Mouse (Mus musculus) hindbrain, embryonic 12.5 days (tissue): ENCODE results near the gene Apoc1. TPM values are rescaled to one million over a fixed set of nuclear protein-coding genes. Genes with fewer than 3 reads are reported as not detected.

Experiments
- ATAC-seq: fragments of 200-750 bp; cut with Nextera tagmentation; 2 replicates; pipeline ENCODE4 v1.8.0; 2017; ENCODE audit warnings: moderate TSS enrichment; ENCODE audit not compliant: low FRiP score
- H3K27ac ChIP-seq: fragments of 300-500 bp; sonication (generic); 2 replicates; pipeline ENCODE4 v1.5.1; 2016; ENCODE audit warnings: mild to moderate bottlenecking
- H3K27me3 ChIP-seq: fragments of 300-500 bp; sonication (generic); 2 replicates; pipeline ENCODE4 v1.6.1; 2016; ENCODE audit warnings: mild to moderate bottlenecking
- H3K36me3 ChIP-seq: fragments of 300-500 bp; sonication (generic); 2 replicates; pipeline ENCODE4 v1.6.1; 2016; ENCODE audit warnings: mild to moderate bottlenecking
- H3K4me1 ChIP-seq: fragments of 300-500 bp; sonication (generic); 2 replicates; pipeline ENCODE4 v1.6.1; 2016
- H3K4me2 ChIP-seq: fragments of 300-500 bp; sonication (generic); replicated peaks from 2 replicates; pipeline ENCODE4 v1.6.1; 2016; ENCODE audit warnings: mild to moderate bottlenecking
- H3K4me3 ChIP-seq: fragments of 300-500 bp; sonication (generic); 2 replicates; pipeline ENCODE4 v1.5.1; 2016; ENCODE audit warnings: mild to moderate bottlenecking
- H3K9ac ChIP-seq: fragments of 300-500 bp; sonication (generic); 2 replicates; pipeline ENCODE4 v1.6.1; 2016; ENCODE audit warnings: mild to moderate bottlenecking, moderate library complexity
- H3K9me3 ChIP-seq: fragments of 300-500 bp; sonication (generic); replicated peaks from 2 replicates; pipeline ENCODE4 v1.6.1; 2016; ENCODE audit warnings: mild to moderate bottlenecking
- whole genome bisulfite sequencing: fragments of 180-500 bp; shearing (Covaris S2); methylation state at CpG from one replicate; pipeline ENCODE4 v1.1.7; 2016; 5-methylcytosine and 5-hydroxymethylcytosine counted together
- polyA plus RNA-seq: library from polyadenylated mRNA; unstranded; fragments of >200 nt; fragmentation: Nextera tagmentation; extraction: Ambion mirVana; gene quantifications from 2 replicates; pipeline ENCODE4 v1.2.1, GENCODE M21; 2016

Apoc1 gene
- polyA plus RNA-seq, 1 experiment from 2014 or later = 4.7 TPM

- 92% methylated on average over 6 of the region's 6 CpGs for whole genome bisulfite sequencing
- H3K9ac ChIP-seq = no peak overlapping the region
- no peaks in the 10 kb centered on the region for H3K27me3 ChIP-seq
- H3K9me3 ChIP-seq = no peaks in the 10 kb centered on the region
- H3K36me3 ChIP-seq = peaks cover 77% of the 10 kb centered on the region
- no peak overlapping the region for H3K27ac ChIP-seq
- H3K4me1 ChIP-seq = no peaks in the 10 kb centered on the region
- ATAC-seq = no peak
- no peak overlapping the region for H3K4me2 ChIP-seq
- H3K4me3 ChIP-seq = no peak overlapping the region
Observed at GRCm38 (mm10) chr7:19651063-19651786, 41.2 kb downstream of the Apoc1 start.

DNA sequence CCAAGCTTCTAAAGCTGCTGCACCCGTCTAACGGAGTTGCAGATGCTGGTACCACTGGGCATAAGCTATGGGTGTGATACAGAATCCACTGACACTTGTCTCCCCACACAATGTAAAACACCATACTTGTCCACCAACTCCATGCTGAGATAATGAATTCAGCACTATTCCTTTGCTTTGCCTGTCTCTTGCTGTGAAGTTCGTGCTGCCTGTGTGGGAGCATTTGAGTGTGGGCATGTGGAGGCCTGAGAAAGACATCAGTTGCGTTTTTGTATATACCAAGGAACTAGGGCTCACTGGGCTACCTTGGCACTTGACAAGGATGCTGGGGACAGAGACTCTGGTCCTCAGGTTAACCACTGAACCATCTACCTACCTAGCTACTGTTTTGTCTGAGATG is 51.2 kb downstream of the Apoc1 start:
- Histone ChIP-seq H3K27ac (no peak overlapping the region), H3K27me3 (no peaks in the 10 kb centered on the region), H3K36me3 (peaks cover 98% of the 10 kb centered on the region), H3K9me3 (no peaks in the 10 kb centered on the region), H3K4me1 (no peaks in the 10 kb centered on the region), H3K4me2 (no peak overlapping the region), H3K4me3 (no peak overlapping the region), H3K9ac (no peak overlapping the region)
- 92% methylated on average over 4 of the region's 4 CpGs for WGBS
- no peak for ATAC-seq

Other genes starting within 250 kb of the Apoc1 start
- 20.0 and 21.6 TPM in 2 replicates for gene Mark4, start 233.8 kb downstream of the Apoc1 start, polyA plus RNA-seq
- gene Exoc3l2, start 229.3 kb downstream of the Apoc1 start, polyA plus RNA-seq = 1.0 and 1.5 TPM in 2 replicates
- 4.6 and 4.8 TPM in 2 replicates for gene Bloc1s3, start 184.3 kb downstream of the Apoc1 start, polyA plus RNA-seq
- gene Trappc6a, start 184.3 kb downstream of the Apoc1 start, polyA plus RNA-seq = 41.7 and 48.1 TPM in 2 replicates
- gene Nkpd1, start 174.8 kb downstream of the Apoc1 start, polyA plus RNA-seq = 0.23 TPM in 1 of 2 replicates, not detected in the other
- gene Ppp1r37, start 129.6 kb downstream of the Apoc1 start, polyA plus RNA-seq = 41.7 and 43.8 TPM in 2 replicates
- 0.30 TPM in 1 of 2 replicates, not detected in the other for gene Zfp296, start 115.4 kb downstream of the Apoc1 start, polyA plus RNA-seq
- 121 and 145 TPM in 2 replicates for gene Gemin7, start 115.1 kb downstream of the Apoc1 start, polyA plus RNA-seq
- 70.1 and 73.6 TPM in 2 replicates for gene Clasrp, start 88.2 kb downstream of the Apoc1 start, polyA plus RNA-seq
- 5.9 and 6.5 TPM in 2 replicates for gene Relb, start 63.2 kb downstream of the Apoc1 start, polyA plus RNA-seq
- 112 and 115 TPM in 2 replicates for gene Clptm1, start 27.6 kb downstream of the Apoc1 start, polyA plus RNA-seq
- gene Apoc2, start 14.7 kb downstream of the Apoc1 start, polyA plus RNA-seq = 0.46 TPM in 1 of 2 replicates, not detected in the other
- gene Gm44805, start 11.2 kb downstream of the Apoc1 start, polyA plus RNA-seq = not detected in 2 replicates
- gene Apoc4, start 11.2 kb downstream of the Apoc1 start, polyA plus RNA-seq = 0.10 TPM in 1 of 2 replicates, not detected in the other
- 228 and 246 TPM in 2 replicates for gene Apoe, start 6.5 kb upstream of the Apoc1 start, polyA plus RNA-seq
- gene Tomm40, start 22.8 kb upstream of the Apoc1 start, polyA plus RNA-seq = 136 and 138 TPM in 2 replicates
- 60.8 and 67.1 TPM in 2 replicates for gene Nectin2, start 57.8 kb upstream of the Apoc1 start, polyA plus RNA-seq
- 21.0 and 25.1 TPM in 2 replicates for gene Bcam, start 78.4 kb upstream of the Apoc1 start, polyA plus RNA-seq
- 1.0 and 1.3 TPM in 2 replicates for gene Cblc, start 104.1 kb upstream of the Apoc1 start, polyA plus RNA-seq
- 1.1 and 2.1 TPM in 2 replicates for gene Bcl3, start 130.1 kb upstream of the Apoc1 start, polyA plus RNA-seq
- 1.1 and 1.7 TPM in 2 replicates for gene Gm19345, start 159.3 kb upstream of the Apoc1 start, polyA plus RNA-seq
- gene Ceacam16, start 168.6 kb upstream of the Apoc1 start, polyA plus RNA-seq = not detected in 2 replicates
- gene Ceacam19, start 195.3 kb upstream of the Apoc1 start, polyA plus RNA-seq = not detected in 2 replicates
- gene Pvr, start 228.5 kb upstream of the Apoc1 start, polyA plus RNA-seq = 4.6 and 6.1 TPM in 2 replicates